Mouse (Mus musculus): ENCODE measurements around the gene Epb41. TPM values are rescaled to one million over a fixed set of nuclear protein-coding genes. Genes with fewer than 3 reads are reported as not detected.

Gene Epb41
- 101 and 126 TPM in 2 replicates for polyA plus RNA-seq (2012; rRNA removed)

DNA sequence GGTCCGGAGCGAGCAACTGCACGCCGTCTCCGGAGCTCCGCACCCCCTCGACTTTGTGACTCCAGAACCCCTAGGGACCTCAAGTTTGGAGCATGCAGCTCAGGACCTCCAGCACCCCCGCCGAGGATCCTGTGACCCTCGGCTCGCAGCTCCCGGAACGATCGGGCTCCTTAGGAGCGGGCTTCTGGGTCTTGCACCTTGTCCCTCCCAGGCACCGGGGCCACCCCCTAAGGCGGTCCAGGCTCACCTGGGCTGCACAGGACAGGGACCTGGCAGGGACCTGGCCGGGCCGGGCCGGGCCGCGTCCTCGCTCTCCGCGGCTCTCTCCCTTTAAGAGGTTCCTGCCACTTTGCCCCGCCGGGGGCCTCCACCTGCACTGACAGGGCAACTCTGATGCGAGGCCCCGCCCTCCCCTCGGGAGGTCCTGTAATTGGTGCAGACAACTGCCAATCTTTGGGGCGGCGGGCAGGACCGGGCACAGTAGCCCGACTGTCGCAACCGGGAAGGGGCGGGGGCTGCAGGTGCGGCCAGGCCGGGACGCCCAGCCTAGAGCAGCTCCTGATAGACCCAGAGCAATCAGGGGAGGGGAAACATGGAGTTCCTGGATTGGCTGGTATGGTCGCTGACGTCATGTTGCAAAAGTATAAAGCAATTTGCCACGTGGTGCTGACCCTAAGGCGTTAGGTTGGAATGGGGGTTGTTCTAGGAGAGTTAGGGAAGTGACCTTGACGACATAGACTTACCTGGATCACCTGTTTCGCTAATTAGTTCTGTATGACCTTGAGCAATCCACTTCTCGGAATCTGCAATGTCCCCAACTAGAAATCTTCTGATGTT is at the start of gene Epb41:
Gene Epb41, minus strand, starts transcription at position 389 of the 837 bp plus-strand sequence.

DNA sequence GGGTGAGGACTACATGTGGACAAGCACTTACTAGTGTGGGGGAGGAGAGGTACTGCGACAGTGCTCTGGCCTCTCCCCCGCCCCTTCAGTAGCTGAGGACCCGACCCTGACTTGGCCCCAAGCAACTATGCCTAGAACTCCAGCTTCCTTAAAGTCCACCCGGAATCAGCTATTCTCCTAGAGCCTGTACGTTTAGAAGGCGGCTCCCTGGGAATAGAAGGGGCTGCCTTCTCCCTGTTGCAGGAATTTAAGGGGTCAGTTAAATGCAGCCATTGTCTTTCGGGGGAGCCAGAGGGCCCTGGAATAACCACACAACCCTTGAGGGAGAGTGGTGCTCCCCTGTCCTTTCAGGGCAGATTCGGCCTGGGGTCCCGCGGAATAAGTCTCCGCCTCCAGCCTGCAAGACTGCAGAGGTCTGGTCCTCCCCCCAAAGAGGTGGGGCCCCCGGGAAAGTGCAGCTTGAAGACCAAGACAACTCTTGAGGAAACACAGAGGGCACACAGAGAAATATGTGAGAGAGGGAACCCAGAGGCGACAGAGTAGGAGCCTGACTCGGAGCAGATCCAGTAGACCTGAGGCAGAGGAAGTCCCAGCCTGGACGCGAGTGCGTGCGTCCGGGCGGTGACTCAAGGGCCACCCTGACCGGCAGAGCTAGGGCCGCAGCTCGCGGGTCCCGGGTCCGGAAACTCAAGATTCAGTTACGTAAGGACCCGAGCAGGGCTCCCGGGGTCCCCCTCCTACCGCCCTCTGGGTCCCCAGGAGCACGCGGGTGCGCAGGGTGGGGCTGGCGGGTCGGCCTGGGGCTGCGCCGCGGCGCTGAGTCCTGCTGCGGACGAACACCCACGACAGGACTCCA is 816 bp downstream of the Epb41 start, which contains the start of gene Gm10300:
Gene Gm10300, plus strand, starts transcription at position 621 of the 856 bp plus-strand sequence.

DNA sequence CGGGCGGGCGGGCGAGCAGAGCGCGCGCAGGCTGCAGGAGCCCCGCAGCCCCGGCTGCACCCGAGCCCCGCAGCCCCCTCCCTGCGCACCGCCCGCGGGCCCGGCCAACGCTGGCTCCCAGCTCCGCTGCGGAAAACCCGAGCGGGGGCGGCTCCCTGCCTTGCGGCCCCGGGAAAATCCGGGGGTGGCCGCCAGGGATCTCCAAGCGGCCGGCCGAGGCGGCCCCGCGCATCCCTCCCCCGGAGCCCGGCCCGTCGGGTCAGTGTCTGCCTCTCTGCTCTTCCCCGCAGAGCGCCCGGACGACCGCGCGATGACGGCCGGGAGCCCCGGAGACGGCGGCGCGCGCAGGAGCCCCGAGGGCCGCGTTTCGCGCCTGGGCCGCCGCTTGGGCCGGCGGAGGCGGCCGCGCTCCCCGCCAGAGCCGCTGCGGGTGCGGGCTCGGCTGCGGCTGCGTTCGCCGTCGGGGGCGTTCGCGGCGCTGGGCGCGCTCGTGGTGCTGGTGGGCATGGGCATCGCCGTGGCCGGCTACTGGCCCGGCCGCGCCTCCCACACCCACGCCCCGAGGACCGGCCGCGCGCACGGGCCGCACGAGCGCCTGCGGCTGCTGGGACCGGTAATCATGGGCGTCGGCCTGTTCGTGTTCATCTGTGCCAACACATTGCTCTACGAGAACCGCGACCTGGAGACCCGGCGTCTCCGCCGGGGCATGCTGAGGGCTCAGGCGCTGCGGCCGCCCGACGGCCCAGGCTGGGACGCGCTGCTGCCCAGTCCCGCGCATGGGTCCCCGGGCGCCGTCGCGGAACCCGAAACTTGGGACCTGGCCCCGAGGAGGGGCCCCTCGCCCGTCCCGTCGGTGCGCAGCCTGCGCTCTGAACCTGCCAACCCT is 153.4 kb downstream of the Epb41 start, which contains the start of gene Tmem200b:
Gene Tmem200b, plus strand, starts transcription at position 311 of the 886 bp plus-strand sequence.

Other genes starting within 250 kb of the Epb41 start
- gene Ptpru, start 237.0 kb downstream of the Epb41 start, polyA plus RNA-seq (2012; rRNA removed): 2.1 TPM in 2 replicates
- gene Mecr, start 231.9 kb downstream of the Epb41 start, polyA plus RNA-seq (2012; rRNA removed): 24.0 and 26.4 TPM in 2 replicates
- 45.5 and 48.5 TPM in 2 replicates for gene Srsf4, start 201.7 kb downstream of the Epb41 start, polyA plus RNA-seq (2012; rRNA removed)
- 0.57 and 0.60 TPM in 2 replicates for gene Tmem200b, start 153.6 kb downstream of the Epb41 start, polyA plus RNA-seq (2012; rRNA removed)
- 0.12 and 0.14 TPM in 2 replicates for gene Gm10300, start 624 bp downstream of the Epb41 start, polyA plus RNA-seq (2012; rRNA removed)
- gene Oprd1, start 69.2 kb upstream of the Epb41 start, polyA plus RNA-seq (2012; rRNA removed): 0.02 TPM in 2 replicates
- 7.6 and 9.7 TPM in 2 replicates for gene Ythdf2, start 137.0 kb upstream of the Epb41 start, polyA plus RNA-seq (2012; rRNA removed)
- gene Gmeb1, start 186.3 kb upstream of the Epb41 start, polyA plus RNA-seq (2012; rRNA removed): 8.1 and 8.5 TPM in 2 replicates
- 22.7 and 29.7 TPM in 2 replicates for gene Taf12, start 199.1 kb upstream of the Epb41 start, polyA plus RNA-seq (2012; rRNA removed)
- gene Rab42, start 228.1 kb upstream of the Epb41 start, polyA plus RNA-seq (2012; rRNA removed): 0.27 and 0.56 TPM in 2 replicates

Data from liver, embryonic 14 days (tissue).